Mouse (Mus musculus) adrenal gland, postnatal 10 days (tissue): ENCODE data around the gene A730071L15Rik. TPM values are rescaled to one million over a fixed set of nuclear protein-coding genes. Genes with fewer than 3 reads are reported as not detected.

Experiments
- DNase-seq: peaks from one replicate; pipeline ENCODE4 v3.0.0; 2021; ENCODE audit warnings: mixed read lengths
- total RNA-seq, 2 experiments: library from RNA; stranded (reverse); gene quantifications; 2 replicates each; pipeline ENCODE4 v1.2.3; 2021

The A730071L15Rik gene
- total RNA-seq, 2 experiments from 2014 or later: 0.21 to 0.24 TPM

DNA sequence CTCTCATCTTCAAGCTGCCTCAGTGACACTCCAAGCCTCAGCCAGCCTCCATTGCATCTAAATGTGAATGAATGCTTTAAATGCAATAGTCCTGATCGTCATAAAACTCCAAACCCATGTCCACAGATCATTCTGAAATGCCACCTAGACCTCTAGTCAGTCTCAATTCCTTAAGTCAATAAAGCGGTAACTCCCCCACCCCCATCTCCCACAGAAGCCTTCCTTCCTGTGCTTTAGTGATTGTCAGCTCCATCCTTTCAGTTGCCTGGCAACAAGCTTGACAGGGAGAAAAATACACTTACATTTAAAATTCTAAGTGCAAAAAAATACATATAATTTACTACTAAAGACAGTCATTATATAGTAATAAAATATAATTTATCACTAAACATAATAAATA, 16.6 kb upstream of the A730071L15Rik start:
- DNase-seq: no peak

DNA sequence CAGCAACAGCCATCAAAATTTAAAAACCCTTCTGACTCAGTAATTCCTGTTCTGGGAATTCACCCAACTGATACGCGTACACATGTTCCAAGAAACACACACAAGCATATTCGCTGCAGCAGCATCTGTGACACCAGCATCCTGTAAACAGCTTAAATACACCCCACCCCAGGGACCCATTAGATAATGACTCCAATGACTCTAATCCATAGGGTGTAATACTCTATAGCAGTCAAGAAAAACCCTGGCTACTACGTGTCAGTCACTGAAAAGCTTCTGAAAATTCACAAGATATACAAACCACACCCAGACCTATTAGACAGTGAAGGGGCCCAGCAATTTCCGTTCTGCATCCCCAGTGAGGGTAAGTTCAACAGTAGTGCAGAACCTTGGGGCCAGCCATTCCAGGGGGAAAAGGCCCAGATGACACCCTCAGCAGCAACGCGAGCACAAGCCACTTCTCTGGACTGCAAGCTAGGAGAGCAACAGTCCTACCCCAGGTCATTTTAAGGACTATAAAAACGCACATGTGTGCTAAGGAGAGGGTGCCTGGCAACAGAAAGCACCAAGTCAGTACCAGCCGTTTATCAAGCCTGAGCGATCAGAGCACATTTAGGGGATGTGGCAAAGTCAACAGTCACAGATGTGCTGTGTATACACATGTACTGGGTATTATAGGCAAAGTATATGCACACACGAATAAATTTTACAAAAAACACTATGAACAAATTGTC, 15.5 kb upstream of the A730071L15Rik start:
- no peak for DNase-seq

DNA sequence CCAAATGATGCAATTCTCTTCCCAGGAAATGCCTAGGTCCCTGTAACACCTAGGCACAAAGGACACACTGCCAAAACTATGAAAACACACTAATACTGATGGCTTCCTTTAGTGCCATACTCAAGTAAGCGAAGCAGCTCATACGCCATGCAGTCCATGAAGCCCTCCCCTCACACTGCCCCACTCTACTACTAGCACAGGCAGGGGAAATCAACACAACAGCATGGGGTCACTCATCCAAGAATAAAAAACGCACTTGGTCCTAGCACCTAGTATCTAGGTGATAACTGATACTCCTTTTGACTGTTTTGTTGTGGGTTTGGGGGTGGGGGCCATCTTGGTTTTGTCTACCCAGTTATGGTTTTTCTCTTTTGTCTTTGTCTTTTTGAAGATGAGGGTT, 12.4 kb upstream of the A730071L15Rik start:
- DNase-seq: no peak

DNA sequence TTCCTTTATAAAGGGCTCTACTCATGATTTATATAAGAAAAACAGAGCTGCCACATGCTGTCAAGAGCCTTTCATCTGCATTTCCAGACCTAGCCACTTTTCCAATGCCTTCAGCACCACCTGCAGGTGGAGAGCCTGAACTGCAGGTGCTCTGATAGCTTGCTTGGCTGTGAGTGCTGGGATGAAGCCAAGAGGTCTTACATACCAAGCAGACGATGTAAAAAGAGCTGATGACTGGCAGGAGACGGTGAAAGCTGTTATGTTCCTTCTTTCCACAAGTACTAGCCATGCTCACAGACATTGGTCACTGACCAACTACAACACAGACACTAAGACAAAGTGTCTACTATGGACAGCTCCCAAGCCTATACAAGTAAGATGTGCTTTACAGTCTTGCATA, 12.0 kb upstream of the A730071L15Rik start:
- peak; percentile 91 for DNase-seq

DNA sequence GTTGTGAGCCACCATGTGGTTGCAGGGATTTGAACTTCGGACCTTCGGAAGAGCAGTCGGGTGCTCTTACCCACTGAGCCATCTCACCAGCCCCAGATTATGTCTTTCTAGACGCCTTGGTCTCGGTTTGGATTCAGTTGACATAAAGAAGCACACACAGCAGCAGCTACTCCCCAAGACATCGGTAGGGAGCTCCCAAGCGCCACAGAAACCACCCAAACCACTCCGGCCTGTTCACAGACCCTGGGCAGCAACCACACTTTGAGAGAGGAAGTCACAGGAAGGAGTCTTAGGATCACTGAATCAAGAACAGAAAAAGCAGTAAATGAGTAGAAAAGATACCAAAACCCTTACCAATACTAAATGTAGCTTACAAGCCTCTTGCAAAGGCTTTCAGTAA, 3.0 kb upstream of the A730071L15Rik start:
- DNase-seq: no peak

DNA sequence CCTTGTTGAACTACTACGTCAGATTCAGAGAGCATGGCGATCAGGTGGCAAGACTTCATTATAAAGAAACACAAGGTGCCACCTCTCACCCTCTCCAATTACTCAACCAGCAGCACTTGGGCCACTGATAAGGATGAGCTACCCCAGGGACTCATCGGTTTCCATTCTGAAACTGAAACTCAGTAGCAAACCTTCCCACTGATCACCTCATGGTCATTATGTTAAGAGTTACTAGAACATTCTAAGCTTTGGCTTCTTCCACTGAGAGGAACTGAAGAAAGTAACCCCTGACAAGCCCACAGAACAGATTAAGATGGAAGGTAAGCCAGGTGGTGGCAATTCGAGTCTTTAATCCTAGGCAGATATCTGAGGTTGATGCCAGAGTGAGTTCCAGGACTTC, 1.4 kb upstream of the A730071L15Rik start:
- no peak for DNase-seq

DNA sequence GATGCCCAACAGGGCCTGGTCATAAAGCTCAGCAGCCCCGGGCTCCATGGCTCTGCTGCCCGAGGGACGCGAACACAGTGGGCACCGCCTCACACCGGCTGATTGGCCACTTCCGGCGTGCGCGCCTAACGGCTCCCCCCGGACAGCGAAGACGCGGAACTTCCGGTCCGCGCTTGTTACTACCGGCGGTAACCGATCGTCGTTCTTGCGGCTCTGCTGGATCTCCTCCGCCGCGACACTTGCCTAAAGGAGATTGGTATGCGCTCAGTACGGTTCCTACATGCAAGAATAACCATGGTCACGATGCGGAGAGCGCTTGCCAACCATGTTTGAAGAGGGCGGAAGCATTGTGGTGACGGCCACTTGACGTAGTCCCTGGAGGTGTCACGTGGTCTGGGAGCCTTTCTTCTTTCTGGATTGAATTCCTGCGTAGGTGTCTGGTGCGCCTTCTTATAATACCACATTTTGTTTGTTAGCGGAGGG, 299 bp downstream of the A730071L15Rik start, which contains the start of gene Nudcd3:
TSS of gene Nudcd3 (minus strand) at position 329 of the 483 bp plus-strand sequence.
- peak; percentile 92 for DNase-seq

DNA sequence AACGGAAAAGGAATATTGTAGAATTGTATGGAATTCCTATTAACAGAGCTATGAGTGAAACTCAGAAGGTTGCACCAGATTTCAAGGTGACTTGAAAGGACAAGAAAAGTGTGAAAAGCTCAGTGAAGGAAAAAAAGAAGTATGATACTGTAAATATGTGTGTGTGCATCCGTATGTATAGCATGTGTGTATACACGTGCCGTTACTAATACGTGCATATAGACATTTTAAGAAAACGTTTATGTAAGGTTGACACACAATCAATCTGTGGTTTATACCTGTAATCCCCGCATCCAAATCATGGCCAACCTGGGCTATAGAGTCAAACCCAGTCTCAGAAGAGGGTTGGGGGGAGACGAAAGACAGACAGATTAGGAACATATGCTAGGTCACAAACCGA, 741 bp downstream of the A730071L15Rik start:
- no peak for DNase-seq

DNA sequence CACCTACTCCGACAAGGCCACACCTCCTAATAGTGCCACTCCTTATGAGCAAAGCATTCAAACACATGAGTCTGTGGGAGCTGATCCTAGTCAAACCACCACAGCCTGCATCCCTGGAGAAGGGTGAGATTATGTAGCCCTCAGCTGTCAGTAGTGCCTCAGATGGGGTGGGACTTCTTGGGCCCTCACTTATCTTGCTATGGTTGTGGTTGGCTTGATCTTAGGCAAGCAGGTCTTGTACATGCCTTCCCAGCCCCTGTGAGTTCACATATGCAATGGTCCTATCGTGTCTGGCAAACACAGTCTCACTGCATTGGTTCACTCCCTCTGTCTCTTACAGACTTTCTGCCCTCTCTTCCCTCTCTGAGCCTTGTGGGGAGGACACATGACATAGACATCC, 7.3 kb downstream of the A730071L15Rik start:
- no peak for DNase-seq

DNA sequence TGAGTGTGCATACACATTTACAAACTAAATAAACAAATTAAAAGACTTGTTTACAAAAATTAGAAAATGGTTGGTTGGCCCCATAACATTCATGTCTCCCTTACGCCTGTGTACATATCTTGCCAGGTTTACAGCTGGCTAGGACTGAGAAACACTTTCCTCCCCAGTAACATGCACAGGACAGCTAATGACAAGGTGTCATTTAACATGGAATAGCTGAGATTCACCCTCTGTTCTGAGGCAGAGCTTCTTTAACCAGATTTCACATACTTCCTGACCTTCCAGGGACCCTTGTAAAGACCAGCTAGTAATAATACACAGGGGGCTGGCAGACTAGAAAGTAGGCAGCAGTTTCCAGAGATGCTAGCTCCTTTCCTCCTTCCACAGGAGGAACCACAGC, 8.3 kb downstream of the A730071L15Rik start:
- no peak for DNase-seq

DNA sequence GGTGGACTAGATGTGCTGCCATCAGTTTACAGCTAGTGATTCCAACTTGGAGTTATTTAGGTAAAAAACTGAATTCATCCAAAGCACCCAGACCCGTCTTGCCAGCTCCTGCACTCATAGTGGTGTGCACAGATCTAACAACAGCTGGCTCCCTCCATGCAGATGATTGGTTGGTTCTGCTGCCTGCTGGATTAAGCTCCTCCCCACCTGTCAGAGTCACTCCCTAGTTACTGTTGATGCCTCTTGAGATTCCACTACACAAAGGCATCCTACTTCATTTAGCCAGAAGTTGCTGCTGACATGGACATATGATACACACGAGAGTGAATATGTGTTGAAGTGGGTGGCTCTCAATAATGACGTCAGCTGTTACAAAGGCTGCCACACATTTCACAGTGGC, 17.0 kb downstream of the A730071L15Rik start:
- DNase-seq: no peak

DNA sequence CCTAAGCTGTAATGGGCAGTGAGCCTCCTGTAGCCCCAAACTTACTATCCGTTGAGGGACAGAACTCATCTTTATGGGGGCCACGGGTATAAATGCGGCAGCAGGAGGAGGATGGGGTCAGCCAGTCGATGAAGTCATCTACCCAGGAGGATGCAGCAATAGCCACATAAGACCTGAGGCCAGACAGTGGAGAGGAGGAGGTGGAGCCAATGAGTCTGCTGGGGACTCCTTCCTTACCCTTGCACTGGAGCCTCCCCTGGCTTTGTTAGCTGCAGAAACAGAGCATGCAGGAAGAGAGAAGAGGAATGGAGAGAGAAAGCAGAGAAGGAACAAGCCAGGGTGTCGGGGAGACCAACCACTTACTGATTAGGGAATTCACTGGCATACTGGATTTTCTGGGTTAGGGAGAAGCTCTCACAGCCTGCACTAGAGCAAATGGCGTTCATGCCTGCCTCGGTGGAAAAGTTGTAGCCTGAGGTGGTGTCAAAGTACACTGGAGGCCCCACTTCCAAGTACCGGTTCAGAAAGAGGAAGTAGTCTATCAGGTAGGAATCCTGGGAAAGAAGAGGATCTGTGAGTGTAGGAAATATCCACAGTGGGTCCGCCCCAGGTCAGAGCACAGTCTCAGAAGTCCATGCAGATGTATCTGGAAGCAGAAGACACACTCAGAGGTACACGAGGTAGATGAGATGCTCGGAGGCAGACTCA, 18.5 kb downstream of the A730071L15Rik start:
- DNase-seq: no peak

DNA sequence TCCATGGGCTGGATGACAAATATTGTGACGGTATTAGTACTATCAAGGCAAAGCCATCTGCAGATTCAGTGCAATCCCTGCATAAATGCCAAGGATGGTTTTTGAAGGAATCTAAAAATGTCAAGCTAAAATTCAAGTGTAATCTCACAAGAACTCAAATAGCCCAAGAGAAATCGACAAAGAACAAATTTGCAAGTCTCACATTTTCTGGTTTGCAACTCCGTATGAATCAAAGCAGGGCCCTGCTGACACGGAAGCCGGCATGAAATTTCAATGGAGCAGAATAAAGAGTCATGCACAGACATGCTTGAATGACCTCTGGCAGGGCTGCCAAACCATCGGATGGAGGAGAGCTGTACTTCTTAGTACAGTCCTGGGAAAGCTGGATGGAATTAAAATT, 20.1 kb downstream of the A730071L15Rik start:
- DNase-seq: no peak

DNA sequence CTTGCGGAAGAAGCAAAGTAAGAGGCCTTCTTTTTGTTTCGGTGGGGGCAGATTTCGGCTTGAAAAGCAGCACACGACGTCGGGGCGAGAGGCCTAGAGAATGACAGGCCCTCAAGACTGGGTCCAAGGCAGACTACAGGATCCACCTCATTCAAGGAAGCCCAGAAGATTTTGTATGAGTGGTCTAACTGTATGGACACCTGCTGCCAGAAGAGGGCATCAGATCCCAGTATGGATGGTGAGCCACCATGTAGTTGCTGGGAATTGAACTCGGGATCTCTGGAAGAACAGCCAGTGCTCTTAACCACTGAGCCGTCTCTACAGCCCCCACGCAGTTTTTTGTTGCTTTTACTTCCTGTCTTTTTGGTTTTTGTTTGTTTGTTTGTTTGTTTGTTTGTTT, 22.4 kb downstream of the A730071L15Rik start:
- no peak for DNase-seq

DNA sequence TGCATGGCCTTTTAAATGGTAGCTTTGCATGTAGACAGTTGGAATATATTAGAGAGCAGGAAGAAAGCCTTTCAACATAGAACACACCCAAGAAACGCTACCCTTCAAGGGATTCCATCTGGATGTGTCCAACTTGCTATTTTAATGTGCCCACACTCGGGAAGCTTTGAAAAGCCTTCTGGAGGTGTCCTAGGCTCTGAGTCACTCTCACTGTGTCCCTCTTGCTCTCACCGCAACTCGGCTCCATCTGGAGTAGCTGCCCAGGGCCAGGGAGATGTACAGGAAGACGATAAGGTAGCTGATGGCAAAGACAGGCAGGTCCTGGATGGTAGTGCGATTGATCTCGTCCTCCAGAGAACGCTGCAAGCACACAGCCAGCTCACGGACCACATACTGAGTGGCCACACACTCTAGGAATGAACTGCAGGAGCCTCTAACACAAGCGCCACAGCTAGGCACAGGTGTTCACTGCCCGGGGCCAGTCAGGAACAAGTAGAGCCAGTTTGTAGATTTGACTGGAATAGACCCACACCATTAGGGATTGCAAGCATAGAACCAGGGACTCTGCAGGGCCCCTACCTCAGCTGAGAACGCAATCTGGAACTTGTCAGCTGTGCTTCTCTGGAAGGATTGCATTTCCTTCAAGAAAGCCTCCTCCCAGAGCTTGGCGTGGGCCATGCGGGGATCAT, 24.9 kb downstream of the A730071L15Rik start:
- DNase-seq: no peak

DNA sequence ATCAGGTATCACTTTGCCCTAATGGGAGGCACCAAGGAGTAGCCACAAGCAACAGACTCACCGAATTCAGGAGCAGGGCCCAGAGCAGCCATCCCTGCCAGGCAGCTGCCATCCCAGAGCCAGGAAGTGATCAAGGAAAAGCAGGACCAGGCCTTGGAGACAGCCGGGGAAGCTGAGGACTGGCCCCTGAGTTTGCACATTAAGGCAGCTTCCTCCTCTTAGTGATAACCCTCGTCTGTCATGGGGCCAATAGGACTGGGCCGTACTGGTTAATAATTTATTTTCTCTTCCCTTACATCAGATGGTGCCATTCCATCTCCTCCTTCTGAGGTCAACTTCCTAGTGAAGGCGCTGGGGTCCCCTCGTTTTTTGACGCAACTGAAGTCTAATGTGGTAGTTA, 30.2 kb downstream of the A730071L15Rik start, which contains the start of gene Npc1l1:
TSS of gene Npc1l1 (minus strand) at position 132 of the 400 bp plus-strand sequence.
- DNase-seq: no peak

DNA sequence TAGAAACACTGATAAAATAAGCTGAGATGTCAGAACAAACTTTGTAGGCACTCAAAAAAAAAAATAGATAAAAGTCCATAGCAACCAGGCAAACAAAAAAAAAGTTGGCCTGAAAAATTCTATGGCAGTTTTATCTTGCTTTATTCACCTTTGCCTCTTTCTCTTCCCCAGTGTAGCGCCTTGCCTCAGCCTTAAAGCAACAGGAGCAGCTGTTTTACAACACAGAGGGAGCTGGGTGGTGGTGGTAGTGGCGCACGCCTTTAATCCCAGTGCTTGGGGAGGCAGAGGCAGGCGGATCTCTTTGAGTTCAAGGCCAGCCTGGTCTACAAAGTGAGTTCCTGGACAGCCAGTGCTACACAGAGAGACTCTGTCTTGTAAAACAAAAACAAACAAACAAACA, 33.2 kb downstream of the A730071L15Rik start:
- no peak for DNase-seq

DNA sequence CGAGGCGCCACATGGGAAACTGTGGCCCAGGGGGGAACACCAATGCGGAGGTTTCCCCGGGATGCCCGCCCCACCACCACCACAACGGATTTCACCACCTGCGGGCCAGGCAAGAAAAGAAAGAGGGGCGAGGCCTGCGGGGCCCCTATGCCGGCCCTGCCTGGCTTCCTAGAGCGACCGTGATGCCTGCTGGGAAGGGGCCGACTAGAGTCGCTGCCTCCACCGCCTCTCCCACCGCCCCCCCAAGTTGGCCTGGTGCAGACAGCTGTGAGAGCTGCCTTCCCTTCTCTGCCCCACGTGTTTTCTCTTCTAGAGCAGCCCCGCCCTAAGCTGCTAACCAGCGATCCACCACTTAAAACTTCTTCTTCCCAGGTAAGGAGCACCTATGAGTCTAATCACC, 44.9 kb downstream of the A730071L15Rik start:
- DNase-seq: no peak

Other genes starting within 250 kb of the A730071L15Rik start
- gene Gck, start 249.9 kb upstream of the A730071L15Rik start, total RNA-seq: 1 to 10 TPM; 2.9 to 3.0 TPM
- gene Ykt6, start 244.3 kb upstream of the A730071L15Rik start, total RNA-seq: 10 to 100 TPM; 71.5 to 79.3 TPM
- gene Camk2b, start 133.7 kb upstream of the A730071L15Rik start, total RNA-seq: 10 to 100 TPM; 15.7 to 30.4 TPM
- 10 to 100 TPM; 45.8 to 52.3 TPM for gene Nudcd3, start 386 bp downstream of the A730071L15Rik start, total RNA-seq
- not detected for gene Npc1l1, start 30.1 kb downstream of the A730071L15Rik start, total RNA-seq
- 10 to 100 TPM; 49.8 to 52.7 TPM for gene Ddx56, start 67.7 kb downstream of the A730071L15Rik start, total RNA-seq
- 10 to 100 TPM; 83.3 to 86.5 TPM for gene Tmed4, start 74.8 kb downstream of the A730071L15Rik start, total RNA-seq
- gene Ogdh, start 91.6 kb downstream of the A730071L15Rik start, total RNA-seq: 100 to 1,000 TPM; 854 to 941 TPM
- 10 to 100 TPM; 38.4 to 48.2 TPM for gene Zmiz2, start 189.0 kb downstream of the A730071L15Rik start, total RNA-seq
- 1,000 to 10,000 TPM; 1,588 to 1,631 TPM for gene Ppia, start 215.4 kb downstream of the A730071L15Rik start, total RNA-seq
- gene H2afv, start 244.4 kb downstream of the A730071L15Rik start, total RNA-seq: 10 to 100 TPM; 84.9 to 92.0 TPM